Mouse (Mus musculus): ENCODE data around the gene Cadm1. TPM values are rescaled to one million over a fixed set of nuclear protein-coding genes. Genes with fewer than 3 reads are reported as not detected.

Gene Cadm1
- polyA plus RNA-seq, 1 experiment, result 4.0 TPM

DNA sequence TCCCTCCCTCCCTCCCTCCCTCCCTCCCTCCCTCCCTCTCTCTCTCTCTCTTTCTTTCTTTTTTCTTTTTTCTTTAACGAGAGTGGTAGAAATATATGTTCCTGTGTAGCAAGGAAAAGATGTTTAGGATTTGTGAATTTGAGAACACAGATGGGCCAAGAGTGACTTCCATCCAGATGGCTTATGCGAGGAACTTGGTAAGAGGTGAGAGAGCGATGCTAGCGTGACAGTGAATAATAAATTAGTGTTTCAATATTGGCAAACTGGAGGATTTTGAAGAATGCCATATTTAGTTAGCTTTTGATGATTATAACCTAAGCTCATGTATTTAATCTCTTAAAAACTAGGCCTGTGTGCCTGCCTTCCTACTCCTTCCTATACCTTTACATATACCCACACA lies 31.6 kb downstream of the Cadm1 start:
- H3K4me3 ChIP-seq (replicated peaks; ENCODE audit: control insufficient read depth, low read depth, low read length), result no peak overlapping the region
- WGBS, result 86% methylated on average over 4 of the region's 4 CpGs
- H3K27ac ChIP-seq (ENCODE audit: control insufficient read depth, insufficient read depth, low read depth, low read length, poor library complexity), result no peak overlapping the region
- H3K4me1 ChIP-seq (ENCODE audit: control insufficient read depth, insufficient read depth, low read length), result no peaks in the 10 kb centered on the region
- no peak for TF ChIP-seq CTCF (IDR thresholded peaks at IDR 0.05; ENCODE audit: control insufficient read depth, insufficient read depth, low read length)
- TF ChIP-seq POLR2A (IDR thresholded peaks at IDR 0.05; ENCODE audit: borderline replicate concordance, control insufficient read depth, low read depth, low read length), result no peak

DNA sequence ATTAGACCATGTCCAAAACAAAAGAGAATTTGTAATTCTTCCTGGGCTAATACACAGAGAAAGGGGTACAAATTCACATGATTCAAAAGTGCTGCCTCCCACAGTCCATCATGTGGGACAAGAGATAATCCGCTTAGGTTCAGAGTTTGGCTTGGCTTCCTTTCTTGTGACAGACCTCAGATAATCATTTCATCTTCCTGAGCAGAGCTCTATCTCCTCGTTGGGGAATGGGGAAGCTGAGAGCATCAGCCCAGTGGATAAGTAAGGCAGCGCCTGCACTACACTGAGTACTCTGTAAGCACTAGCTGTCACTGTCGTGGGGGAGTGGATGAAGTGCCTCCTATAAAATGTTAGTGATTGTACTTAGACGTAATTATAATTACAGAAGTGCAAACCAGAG lies 35.1 kb downstream of the Cadm1 start:
- H3K4me3 ChIP-seq (replicated peaks; ENCODE audit: control insufficient read depth, low read depth, low read length), result no peak overlapping the region
- H3K4me1 ChIP-seq (ENCODE audit: control insufficient read depth, insufficient read depth, low read length), result no peaks in the 10 kb centered on the region
- TF ChIP-seq CTCF (IDR thresholded peaks at IDR 0.05; ENCODE audit: control insufficient read depth, insufficient read depth, low read length), result no peak
- TF ChIP-seq POLR2A (IDR thresholded peaks at IDR 0.05; ENCODE audit: borderline replicate concordance, control insufficient read depth, low read depth, low read length), result no peak
- H3K27ac ChIP-seq (ENCODE audit: control insufficient read depth, insufficient read depth, low read depth, low read length, poor library complexity), result no peak overlapping the region
- whole genome bisulfite sequencing, result 59% methylated on average over 5 of the region's 5 CpGs

DNA sequence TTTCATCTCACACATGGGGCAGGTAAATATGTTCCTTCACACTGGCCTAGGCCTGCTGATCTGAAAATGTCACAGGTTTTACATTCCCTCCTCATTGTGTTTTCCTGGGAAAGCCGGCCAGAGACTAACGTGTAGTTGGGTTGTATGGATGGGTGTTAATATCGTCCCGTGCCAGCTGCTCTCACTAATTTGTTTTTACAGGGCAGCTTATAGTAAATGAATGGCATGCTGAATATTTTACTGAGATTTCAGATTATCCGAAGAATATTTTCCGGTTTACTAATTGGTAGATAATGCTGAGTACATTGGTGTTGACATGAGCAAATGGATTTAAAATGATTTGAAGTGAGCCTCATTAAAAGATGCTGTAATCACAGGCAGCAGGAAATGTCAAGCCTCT lies 37.9 kb downstream of the Cadm1 start:
- H3K4me1 ChIP-seq (ENCODE audit: control insufficient read depth, insufficient read depth, low read length), result no peaks in the 10 kb centered on the region
- TF ChIP-seq POLR2A (IDR thresholded peaks at IDR 0.05; ENCODE audit: borderline replicate concordance, control insufficient read depth, low read depth, low read length), result no peak
- no peak overlapping the region for H3K4me3 ChIP-seq (replicated peaks; ENCODE audit: control insufficient read depth, low read depth, low read length)
- 84% methylated on average over 6 of the region's 6 CpGs for WGBS
- no peak overlapping the region for H3K27ac ChIP-seq (ENCODE audit: control insufficient read depth, insufficient read depth, low read depth, low read length, poor library complexity)

DNA sequence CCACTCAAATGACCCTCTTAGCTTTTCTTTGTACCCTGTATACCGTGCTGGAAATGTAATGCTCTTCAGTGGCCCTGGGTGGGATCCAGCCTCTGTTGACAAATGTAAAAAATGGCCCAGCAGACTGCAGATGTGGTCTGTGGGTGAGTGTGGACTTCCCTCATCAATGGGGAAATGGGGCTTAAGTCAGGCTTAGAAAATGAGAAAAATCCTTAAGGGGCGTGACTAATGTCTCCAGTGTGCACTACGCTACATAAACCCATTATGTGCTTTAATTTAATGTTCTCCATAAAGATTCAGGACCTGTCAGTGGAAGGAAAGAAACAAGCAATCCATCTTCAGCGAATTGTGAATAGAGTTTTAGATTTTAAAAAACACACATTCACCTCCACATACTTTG lies 40.2 kb downstream of the Cadm1 start:
- no peak for TF ChIP-seq CTCF (IDR thresholded peaks at IDR 0.05; ENCODE audit: control insufficient read depth, insufficient read depth, low read length)
- TF ChIP-seq POLR2A (IDR thresholded peaks at IDR 0.05; ENCODE audit: borderline replicate concordance, control insufficient read depth, low read depth, low read length), result no peak
- Histone ChIP-seq H3K27ac (ENCODE audit: control insufficient read depth, insufficient read depth, low read depth, low read length, poor library complexity) (no peak overlapping the region), H3K4me3 (replicated peaks; ENCODE audit: control insufficient read depth, low read depth, low read length) (no peak overlapping the region), H3K4me1 (ENCODE audit: control insufficient read depth, insufficient read depth, low read length) (no peaks in the 10 kb centered on the region)
- WGBS, result 66% methylated on average over 4 of the region's 4 CpGs

DNA sequence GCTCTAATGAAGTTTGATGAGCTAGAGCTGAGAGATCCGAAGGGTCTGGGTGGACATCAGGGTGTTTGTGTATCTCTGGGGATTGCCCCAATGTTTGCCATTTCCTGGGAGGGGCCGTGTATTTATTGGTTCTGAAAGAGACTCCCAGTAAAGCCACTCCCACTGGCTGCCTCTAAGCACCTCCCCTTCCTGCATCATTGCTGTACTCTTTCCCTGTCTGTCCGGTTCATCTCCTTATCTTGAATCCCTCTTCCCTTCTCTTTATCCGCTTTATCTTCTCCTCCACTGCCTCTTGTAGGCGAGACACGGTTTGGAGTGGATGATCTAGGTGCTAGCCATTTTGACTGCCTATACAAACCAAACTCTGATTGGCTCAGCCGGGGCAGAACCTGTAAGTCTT lies 41.5 kb downstream of the Cadm1 start:
- no peaks in the 10 kb centered on the region for H3K4me1 ChIP-seq (ENCODE audit: control insufficient read depth, insufficient read depth, low read length)
- no peak overlapping the region for H3K27ac ChIP-seq (ENCODE audit: control insufficient read depth, insufficient read depth, low read depth, low read length, poor library complexity)
- no peak for TF ChIP-seq CTCF (IDR thresholded peaks at IDR 0.05; ENCODE audit: control insufficient read depth, insufficient read depth, low read length)
- no peak for TF ChIP-seq POLR2A (IDR thresholded peaks at IDR 0.05; ENCODE audit: borderline replicate concordance, control insufficient read depth, low read depth, low read length)
- H3K4me3 ChIP-seq (replicated peaks; ENCODE audit: control insufficient read depth, low read depth, low read length), result no peak overlapping the region
- whole genome bisulfite sequencing, result 78% methylated on average over 7 of the region's 7 CpGs

DNA sequence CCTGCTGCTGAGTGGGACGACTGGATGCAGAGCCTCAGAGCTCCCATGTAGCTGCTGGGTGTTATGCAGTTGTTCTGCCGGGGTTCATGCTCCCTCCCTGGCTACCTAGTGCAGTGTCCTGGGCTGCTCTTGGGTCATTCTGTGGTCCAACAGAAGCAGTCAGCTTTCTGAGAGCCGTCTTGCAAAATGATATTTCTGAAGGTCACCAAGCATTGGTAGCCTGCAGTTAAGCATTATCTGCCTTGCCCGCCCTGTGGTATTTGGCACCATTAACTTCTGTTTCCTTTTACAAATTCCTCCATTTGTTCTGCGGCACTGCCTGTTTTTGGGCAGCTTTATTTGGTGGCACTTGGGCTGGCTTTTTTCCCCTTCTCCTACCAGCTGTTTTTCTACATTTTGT lies 42.2 kb downstream of the Cadm1 start:
- H3K4me3 ChIP-seq (replicated peaks; ENCODE audit: control insufficient read depth, low read depth, low read length), result no peak overlapping the region
- H3K4me1 ChIP-seq (ENCODE audit: control insufficient read depth, insufficient read depth, low read length), result no peaks in the 10 kb centered on the region
- WGBS, result 44% methylated on average over 5 of the region's 5 CpGs
- TF ChIP-seq CTCF (IDR thresholded peaks at IDR 0.05; ENCODE audit: control insufficient read depth, insufficient read depth, low read length) (no peak), POLR2A (IDR thresholded peaks at IDR 0.05; ENCODE audit: borderline replicate concordance, control insufficient read depth, low read depth, low read length) (no peak)
- no peak overlapping the region for H3K27ac ChIP-seq (ENCODE audit: control insufficient read depth, insufficient read depth, low read depth, low read length, poor library complexity)

DNA sequence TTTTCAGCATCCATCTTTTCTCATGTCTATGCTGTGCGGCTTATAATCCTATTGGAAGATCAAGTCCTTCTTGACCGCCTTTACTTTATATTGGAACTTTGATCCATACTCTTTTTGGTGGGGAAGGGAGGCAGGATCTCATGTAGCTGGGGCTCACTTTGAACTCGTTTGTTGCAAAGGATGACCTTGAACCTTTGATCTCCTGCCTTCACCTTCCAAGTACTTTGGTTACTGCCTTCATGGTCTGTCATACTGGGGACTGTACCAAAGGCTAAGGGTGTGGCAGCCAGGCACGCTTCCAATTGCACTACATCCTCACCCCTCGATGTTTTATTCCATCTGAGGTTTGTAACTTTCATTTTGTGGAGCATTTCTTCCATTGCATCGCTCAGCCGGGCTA lies 43.5 kb downstream of the Cadm1 start:
- no peaks in the 10 kb centered on the region for H3K4me1 ChIP-seq (ENCODE audit: control insufficient read depth, insufficient read depth, low read length)
- WGBS, result 78% methylated on average over 7 of the region's 7 CpGs
- H3K27ac ChIP-seq (ENCODE audit: control insufficient read depth, insufficient read depth, low read depth, low read length, poor library complexity), result no peak overlapping the region
- no peak overlapping the region for H3K4me3 ChIP-seq (replicated peaks; ENCODE audit: control insufficient read depth, low read depth, low read length)
- TF ChIP-seq POLR2A (IDR thresholded peaks at IDR 0.05; ENCODE audit: borderline replicate concordance, control insufficient read depth, low read depth, low read length) (no peak), CTCF (IDR thresholded peaks at IDR 0.05; ENCODE audit: control insufficient read depth, insufficient read depth, low read length) (no peak)

DNA sequence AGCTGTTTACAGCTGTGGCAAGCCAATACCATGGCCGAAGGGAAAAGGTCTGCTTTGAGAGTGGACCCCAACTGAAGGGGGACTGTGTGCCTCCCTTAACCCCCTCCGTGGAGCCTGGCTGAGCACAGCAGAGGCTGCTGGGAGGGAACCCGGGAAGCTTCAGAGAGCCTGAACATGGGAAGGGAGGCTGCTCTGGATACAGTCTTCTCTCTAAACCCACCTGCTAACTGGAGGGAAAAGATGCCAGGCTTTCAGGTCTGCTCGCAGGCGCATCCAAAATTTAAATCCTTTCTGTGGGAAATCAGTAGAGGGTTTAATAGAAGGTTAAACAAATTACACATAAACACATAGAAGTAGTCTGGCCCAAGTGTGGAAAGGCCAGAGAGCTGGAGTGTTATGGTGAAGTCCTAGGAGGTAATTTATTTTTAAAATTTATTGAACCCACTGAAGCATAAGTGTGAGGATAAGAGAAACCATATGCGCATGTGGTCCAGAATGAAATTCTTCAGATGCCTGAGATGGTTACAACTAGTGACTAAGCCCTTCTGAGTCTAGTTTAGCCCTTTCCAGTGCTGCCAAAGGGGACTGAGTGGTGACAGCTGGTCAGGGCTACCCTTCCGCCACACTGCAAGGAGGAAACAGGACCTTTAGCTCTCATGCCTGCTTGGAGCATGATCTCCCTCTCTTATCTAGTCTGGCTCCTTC lies 44.9 kb downstream of the Cadm1 start:
- H3K4me1 ChIP-seq (ENCODE audit: control insufficient read depth, insufficient read depth, low read length), result no peaks in the 10 kb centered on the region
- TF ChIP-seq POLR2A (IDR thresholded peaks at IDR 0.05; ENCODE audit: borderline replicate concordance, control insufficient read depth, low read depth, low read length) (no peak), CTCF (IDR thresholded peaks at IDR 0.05; ENCODE audit: control insufficient read depth, insufficient read depth, low read length) (no peak)
- no peak overlapping the region for H3K27ac ChIP-seq (ENCODE audit: control insufficient read depth, insufficient read depth, low read depth, low read length, poor library complexity)
- no peak overlapping the region for H3K4me3 ChIP-seq (replicated peaks; ENCODE audit: control insufficient read depth, low read depth, low read length)
- WGBS, result 80% methylated on average over 7 of the region's 7 CpGs

DNA sequence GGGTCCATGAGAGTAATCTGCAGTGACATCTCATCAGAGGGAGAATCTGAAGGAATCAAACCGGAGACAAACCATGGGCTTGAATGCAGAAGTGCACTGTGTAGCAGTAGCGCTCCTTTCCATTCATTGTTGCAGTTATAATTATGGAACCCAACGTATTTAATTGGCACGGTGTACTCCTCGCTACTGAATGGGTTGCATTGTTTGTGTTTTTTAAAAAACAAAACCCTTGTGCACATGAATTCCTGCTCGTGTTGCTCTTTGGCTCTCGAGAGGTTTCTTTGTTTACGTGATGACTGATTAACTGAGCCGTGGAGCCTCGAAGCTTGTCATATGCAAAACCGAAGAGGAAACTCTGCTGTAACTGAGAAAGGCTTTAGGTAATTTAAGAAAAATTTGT lies 45.8 kb downstream of the Cadm1 start:
- no peaks in the 10 kb centered on the region for H3K4me1 ChIP-seq (ENCODE audit: control insufficient read depth, insufficient read depth, low read length)
- H3K27ac ChIP-seq (ENCODE audit: control insufficient read depth, insufficient read depth, low read depth, low read length, poor library complexity), result no peak overlapping the region
- 82% methylated on average over 11 of the region's 11 CpGs for WGBS
- no peak for TF ChIP-seq CTCF (IDR thresholded peaks at IDR 0.05; ENCODE audit: control insufficient read depth, insufficient read depth, low read length)
- TF ChIP-seq POLR2A (IDR thresholded peaks at IDR 0.05; ENCODE audit: borderline replicate concordance, control insufficient read depth, low read depth, low read length), result no peak
- no peak overlapping the region for H3K4me3 ChIP-seq (replicated peaks; ENCODE audit: control insufficient read depth, low read depth, low read length)
